Mouse (Mus musculus) embryonic fibroblast, embryonic 13.5 days (primary cell): Measurements from ENCODE around the gene Ankrd12. TPM values are rescaled to one million over a fixed set of nuclear protein-coding genes. Genes with fewer than 3 reads are reported as not detected.

ENCODE experiments used
- H3K27ac ChIP-seq: 2 replicates; pipeline ENCODE4 v1.5.1; 2012; ENCODE audit warnings: low read length, control low read depth, inconsistent platforms; ENCODE audit not compliant: insufficient read depth
- H3K4me1 ChIP-seq: 2 replicates; pipeline ENCODE4 v1.6.1; 2011; ENCODE audit warnings: low read length; ENCODE audit not compliant: control insufficient read depth, insufficient read depth
- H3K4me3 ChIP-seq: 2 replicates; pipeline ENCODE4 v1.5.1; 2011; ENCODE audit warnings: mild to moderate bottlenecking, control low read depth, low read length; ENCODE audit not compliant: insufficient read depth
- CTCF ChIP-seq: IDR thresholded peaks from 2 replicates; pipeline ENCODE4 v1.5.1; 2011; ENCODE audit warnings: mild to moderate bottlenecking, control low read depth, low read length, moderate library complexity, borderline replicate concordance; ENCODE audit not compliant: insufficient read depth
- POLR2A ChIP-seq: IDR thresholded peaks from 2 replicates; pipeline ENCODE4 v1.6.1; 2011; ENCODE audit warnings: low read depth, mild to moderate bottlenecking, control low read depth, low read length, moderate library complexity
- polyA plus RNA-seq: library from polyadenylated mRNA; stranded (reverse); fragments of >200 nt; gene quantifications from 2 replicates; pipeline ENCODE4 v1.2.4, GENCODE M21; 2011; ENCODE audit warnings: low read depth; ENCODE audit not compliant: missing spikeins, insufficient read length

The Ankrd12 gene
- 23.0 and 23.3 TPM in 2 replicates for polyA plus RNA-seq

- Histone ChIP-seq H3K4me1 (no peaks in the 10 kb centered on the region; the same call in 1 of the 2 replicates), H3K4me3 (peak within 1 kb of the TSS; percentile 99), H3K27ac (peak within 1 kb of the TSS; percentile 89)
- TF ChIP-seq CTCF (no peak), POLR2A (peak; percentile 42)
These were observed at the start of gene Ankrd12 for GRCm38 (mm10) chr17:66076934-66077333. Ankrd12 (minus strand) TSS chr17:66077089.

GRCm38 (mm10) chr17:66125211-66125610 is 48.3 kb upstream of the Ankrd12 start:
- Histone ChIP-seq H3K27ac (no peak overlapping the region), H3K4me1 (peaks cover 2% of the 10 kb centered on the region; the same call in 1 of the 2 replicates), H3K4me3 (no peak overlapping the region)
- no peak for TF ChIP-seq POLR2A
- no peak for TF ChIP-seq CTCF

- H3K4me1 ChIP-seq: peaks cover 2% of the 10 kb centered on the region; the same call in 1 of the 2 replicates
- H3K27ac ChIP-seq: peak overlapping the region; percentile 49
- H3K4me3 ChIP-seq: peak overlapping the region; percentile 60
- TF ChIP-seq POLR2A (no peak), CTCF (no peak)
These were observed 47.1 kb upstream of the Ankrd12 start for GRCm38 (mm10) chr17:66123816-66124610.

GRCm38 (mm10) chr17:66123066-66123815 is 46.4 kb upstream of the Ankrd12 start, which contains the start of gene Ddx11:
Ddx11 (plus strand) TSS chr17:66123520.
- Histone ChIP-seq H3K4me1 (peaks cover 2% of the 10 kb centered on the region; the same call in 1 of the 2 replicates), H3K27ac (peak within 1 kb of the TSS; percentile 49), H3K4me3 (peak within 1 kb of the TSS; percentile 60)
- TF ChIP-seq CTCF: no peak
- TF ChIP-seq POLR2A: peak; percentile 95

GRCm38 (mm10) chr17:66120701-66121100 is 43.8 kb upstream of the Ankrd12 start:
- peaks cover 2% of the 10 kb centered on the region; the same call in 1 of the 2 replicates for H3K4me1 ChIP-seq
- no peak overlapping the region for H3K27ac ChIP-seq
- no peak for TF ChIP-seq CTCF
- H3K4me3 ChIP-seq: no peak overlapping the region

- no peak overlapping the region for H3K4me3 ChIP-seq
- TF ChIP-seq POLR2A (no peak), CTCF (no peak)
- H3K4me1 ChIP-seq: no peaks in the 10 kb centered on the region
- no peak overlapping the region for H3K27ac ChIP-seq
These were observed 42.1 kb upstream of the Ankrd12 start for GRCm38 (mm10) chr17:66118991-66119390.

GRCm38 (mm10) chr17:66112166-66112565 is 35.3 kb upstream of the Ankrd12 start:
- peak overlapping the region; percentile 68 for H3K4me3 ChIP-seq
- H3K27ac ChIP-seq: no peak overlapping the region; the same call in 1 of the 2 replicates
- H3K4me1 ChIP-seq: peaks cover 4% of the 10 kb centered on the region; the same call in 1 of the 2 replicates
- TF ChIP-seq POLR2A (no peak), CTCF (no peak)

GRCm38 (mm10) chr17:66111402-66111959 is 34.6 kb upstream of the Ankrd12 start, which contains the start of gene Washc1:
Washc1 (plus strand) TSS chr17:66111545.
- TF ChIP-seq CTCF (no peak), POLR2A (peak; percentile 68)
- Histone ChIP-seq H3K4me3 (peak within 1 kb of the TSS; percentile 68), H3K27ac (no peak within 1 kb of the TSS; the same call in none of the 2 replicates)

GRCm38 (mm10) chr17:66110746-66111145 is 33.9 kb upstream of the Ankrd12 start:
- Histone ChIP-seq H3K27ac (no peak overlapping the region; the same call in 1 of the 2 replicates), H3K4me1 (peaks cover 4% of the 10 kb centered on the region; the same call in 1 of the 2 replicates), H3K4me3 (peak overlapping the region; percentile 68; the same call in 1 of the 2 replicates)
- no peak for TF ChIP-seq CTCF
- TF ChIP-seq POLR2A: no peak

More at GRCm38 (mm10) chr17:66111402-66111959, 34.6 kb upstream of the Ankrd12 start, which contains the start of gene Washc1:
- H3K4me1 ChIP-seq: peaks cover 4% of the 10 kb centered on the region; the same call in 1 of the 2 replicates
